Mouse (Mus musculus) C2C12 (cell line): ENCODE results near the gene E030018B13Rik.

Source experiments
- CEBPB ChIP-seq: IDR thresholded peaks from one replicate; pipeline ENCODE4 v1.6.1; 2011; ENCODE audit warnings: low read depth, mild to moderate bottlenecking, control low read depth, moderate library complexity
- CTCF ChIP-seq: IDR thresholded peaks from one replicate; pipeline ENCODE4 v1.5.1; 2011; ENCODE audit not compliant: control insufficient read depth, insufficient read depth, insufficient read length
- MAX ChIP-seq: IDR thresholded peaks from one replicate; pipeline ENCODE4 v1.6.1; 2011; ENCODE audit warnings: mild to moderate bottlenecking, control low read depth
- MYOD1 ChIP-seq: IDR thresholded peaks from one replicate; pipeline ENCODE4 v1.6.1; 2011; ENCODE audit warnings: low read depth; ENCODE audit not compliant: control insufficient read depth, insufficient read length
- MYOG ChIP-seq: IDR thresholded peaks from one replicate; pipeline ENCODE4 v1.6.1; 2011; ENCODE audit not compliant: control insufficient read depth, insufficient read length; ENCODE audit errors: extremely low read depth
- USF1 ChIP-seq: IDR thresholded peaks from one replicate; pipeline ENCODE4 v1.6.1; 2011; ENCODE audit warnings: low read depth, mild to moderate bottlenecking, control low read depth, moderate library complexity

DNA sequence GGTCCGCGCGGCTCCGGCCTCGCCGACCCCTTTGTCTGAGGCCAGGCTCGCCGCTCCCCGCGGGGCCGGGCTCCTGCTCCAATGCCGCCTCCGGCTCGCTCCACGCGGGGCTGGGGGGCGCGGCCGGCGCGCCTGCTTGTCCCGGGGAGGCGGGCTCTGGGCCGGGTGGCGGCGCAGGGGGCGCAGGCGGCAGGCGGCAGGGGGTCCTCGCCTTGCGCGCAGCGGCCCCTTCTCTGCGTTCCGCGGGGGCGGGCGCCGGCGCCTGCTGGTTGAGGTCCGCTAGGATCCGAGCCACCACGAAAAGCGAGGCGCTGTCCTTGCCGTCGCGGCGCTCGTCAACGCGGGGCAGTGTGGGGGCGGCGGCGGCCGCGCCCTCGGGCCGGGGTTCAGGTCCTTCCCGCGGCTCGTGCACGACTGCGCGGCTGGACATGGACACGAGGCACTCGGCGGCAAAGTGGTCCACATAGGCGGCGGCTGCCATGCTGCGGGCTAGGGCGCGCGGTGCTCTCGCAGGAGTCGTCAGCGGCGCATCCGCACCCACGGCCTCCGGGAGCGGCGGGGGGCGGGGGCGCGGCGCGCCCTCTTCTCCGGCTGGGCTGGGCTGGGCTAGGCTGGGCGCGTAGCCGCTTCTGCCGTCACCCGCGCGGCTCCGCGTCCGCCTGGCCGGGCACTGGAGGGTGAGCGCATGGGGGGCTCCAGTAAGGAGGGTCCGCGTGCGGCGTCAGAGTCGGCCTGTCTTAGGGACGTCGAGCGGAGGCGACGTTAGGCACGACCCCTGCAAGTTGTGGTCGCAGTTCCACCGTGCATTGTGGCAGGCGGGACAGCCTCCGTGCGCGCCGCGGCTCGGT is 21.6 kb downstream of the E030018B13Rik start:
- no peak for TF ChIP-seq CTCF
- TF ChIP-seq MYOG = no peak
- TF ChIP-seq USF1 = no peak
- TF ChIP-seq MAX = no peak
- no peak for TF ChIP-seq MYOD1
- TF ChIP-seq CEBPB = no peak
